Mouse (Mus musculus): ENCODE results near the gene Ccdc142. TPM values are rescaled to one million over a fixed set of nuclear protein-coding genes. Genes with fewer than 3 reads are reported as not detected.

Gene Ccdc142
- polyA plus RNA-seq, 1 experiment from 2014 or later, result 3.8 TPM

GRCm38 (mm10) chr6:83118825-83119733 is 17.7 kb downstream of the Ccdc142 start:
- no peak for ATAC-seq (ENCODE audit: insufficient number of reproducible peaks, insufficient read depth, low FRiP score, low TSS enrichment, low read depth)
- Histone ChIP-seq H3K4me3 (replicated peaks) (peak overlapping the region; percentile 61; the same call in 1 of the 2 replicates), H3K27me3 (no peaks in the 10 kb centered on the region), H3K9me3 (no peaks in the 10 kb centered on the region), H3K27ac (0 out of 2 replicates have a peak overlapping the region, but pooled peaks have one; percentile 17), H3K36me3 (peaks cover 44% of the 10 kb centered on the region), H3K9ac (replicated peaks) (no peak overlapping the region), H3K4me1 (replicated peaks) (peaks cover 52% of the 10 kb centered on the region), H3K4me2 (peak overlapping the region; percentile 85; the same call in 1 of the 2 replicates)
- 89% methylated on average over 14 of the region's 14 CpGs for WGBS

DNA sequence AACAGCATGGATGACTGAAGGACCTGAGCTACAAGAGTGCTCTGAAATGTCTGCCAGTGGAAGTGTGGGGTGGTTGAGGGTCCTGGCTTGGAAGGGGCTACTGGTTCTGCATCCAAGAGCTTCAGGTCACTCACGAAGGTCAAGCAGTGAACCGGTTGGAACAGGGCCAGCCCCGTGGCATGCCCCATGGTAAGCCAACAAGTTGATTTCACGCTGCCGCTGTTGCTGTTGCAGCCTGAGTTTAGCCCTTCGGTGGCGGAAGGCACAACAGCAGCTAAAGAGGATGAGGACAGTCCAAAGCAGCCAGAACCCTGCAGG is 18.3 kb downstream of the Ccdc142 start:
- peak overlapping the region; percentile 61 for H3K4me3 ChIP-seq (replicated peaks)

DNA sequence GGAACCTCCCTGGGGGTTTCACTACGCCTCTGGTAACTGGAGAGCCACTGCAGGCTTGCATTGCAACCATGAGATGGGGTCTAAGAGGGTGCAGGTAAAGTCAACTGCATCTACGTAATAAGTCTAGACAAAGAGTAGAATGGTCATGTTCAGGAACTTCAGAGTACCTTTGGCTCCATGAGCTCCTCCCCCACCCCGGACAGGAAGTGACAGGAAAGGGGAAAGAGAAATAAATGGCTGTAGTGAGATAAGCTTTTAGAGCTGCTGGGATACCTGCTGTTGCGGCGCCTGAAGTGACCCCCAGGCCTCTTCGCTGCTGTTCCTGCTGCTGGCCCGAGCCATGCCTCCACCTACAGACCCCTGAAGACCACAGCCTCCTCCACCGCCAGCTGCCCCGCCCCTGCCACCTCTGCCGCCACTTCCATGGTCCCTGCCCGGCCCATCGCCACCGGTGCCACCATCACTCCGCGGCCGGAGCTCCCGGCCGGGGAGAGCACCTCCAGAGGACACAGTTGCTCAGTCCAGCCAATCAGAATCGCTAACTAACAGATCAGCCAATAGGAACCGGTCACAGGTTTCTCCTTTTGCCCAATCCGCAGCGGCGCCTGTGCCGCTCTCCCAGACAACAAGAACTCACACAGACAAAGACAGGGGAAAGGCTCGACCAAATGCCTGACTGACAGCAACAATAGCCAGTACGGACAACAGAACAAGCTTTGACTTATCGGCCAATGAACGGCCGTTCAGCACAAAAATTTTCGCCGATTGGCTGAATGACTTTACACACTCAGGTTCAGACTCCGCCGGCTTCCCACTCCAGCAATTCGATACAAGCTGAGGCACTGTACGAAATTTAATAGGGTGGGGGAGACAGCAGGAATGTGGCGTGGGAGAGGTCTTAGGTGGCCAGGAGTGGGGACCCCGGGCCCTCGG is 19.8 kb downstream of the Ccdc142 start, which contains the start of gene Wbp1:
Gene Wbp1, minus strand, starts transcription at position 630 of the 933 bp plus-strand sequence.
- peaks cover 44% of the 10 kb centered on the region for H3K36me3 ChIP-seq
- peak within 1 kb of the TSS; percentile 95 for H3K9ac ChIP-seq (replicated peaks)
- H3K27ac ChIP-seq, result peak within 1 kb of the TSS; percentile 99
- no peaks in the 10 kb centered on the region for H3K27me3 ChIP-seq
- peak within 1 kb of the TSS; percentile 61 for H3K4me3 ChIP-seq (replicated peaks)
- peak within 1 kb of the TSS; percentile 94 for H3K4me2 ChIP-seq
- WGBS, result under 1% methylated on average over 38 of the region's 38 CpGs
- H3K4me1 ChIP-seq (replicated peaks), result peaks cover 51% of the 10 kb centered on the region
- ATAC-seq (ENCODE audit: insufficient number of reproducible peaks, insufficient read depth, low FRiP score, low TSS enrichment, low read depth), result peak; percentile 96
- no peaks in the 10 kb centered on the region for H3K9me3 ChIP-seq

More for the DNA sequence above, 18.3 kb downstream of the Ccdc142 start:
- H3K9ac ChIP-seq (replicated peaks), result peak overlapping the region; percentile 89
- no peaks in the 10 kb centered on the region for H3K9me3 ChIP-seq
- no peak for ATAC-seq (ENCODE audit: insufficient number of reproducible peaks, insufficient read depth, low FRiP score, low TSS enrichment, low read depth)
- peak overlapping the region; percentile 85 for H3K4me2 ChIP-seq
- no peaks in the 10 kb centered on the region for H3K27me3 ChIP-seq
- WGBS, result 78% methylated on average over 7 of the region's 7 CpGs
- H3K36me3 ChIP-seq, result peaks cover 44% of the 10 kb centered on the region
- peak overlapping the region; percentile 17; the same call in 1 of the 2 replicates for H3K27ac ChIP-seq
- peaks cover 52% of the 10 kb centered on the region for H3K4me1 ChIP-seq (replicated peaks)

DNA sequence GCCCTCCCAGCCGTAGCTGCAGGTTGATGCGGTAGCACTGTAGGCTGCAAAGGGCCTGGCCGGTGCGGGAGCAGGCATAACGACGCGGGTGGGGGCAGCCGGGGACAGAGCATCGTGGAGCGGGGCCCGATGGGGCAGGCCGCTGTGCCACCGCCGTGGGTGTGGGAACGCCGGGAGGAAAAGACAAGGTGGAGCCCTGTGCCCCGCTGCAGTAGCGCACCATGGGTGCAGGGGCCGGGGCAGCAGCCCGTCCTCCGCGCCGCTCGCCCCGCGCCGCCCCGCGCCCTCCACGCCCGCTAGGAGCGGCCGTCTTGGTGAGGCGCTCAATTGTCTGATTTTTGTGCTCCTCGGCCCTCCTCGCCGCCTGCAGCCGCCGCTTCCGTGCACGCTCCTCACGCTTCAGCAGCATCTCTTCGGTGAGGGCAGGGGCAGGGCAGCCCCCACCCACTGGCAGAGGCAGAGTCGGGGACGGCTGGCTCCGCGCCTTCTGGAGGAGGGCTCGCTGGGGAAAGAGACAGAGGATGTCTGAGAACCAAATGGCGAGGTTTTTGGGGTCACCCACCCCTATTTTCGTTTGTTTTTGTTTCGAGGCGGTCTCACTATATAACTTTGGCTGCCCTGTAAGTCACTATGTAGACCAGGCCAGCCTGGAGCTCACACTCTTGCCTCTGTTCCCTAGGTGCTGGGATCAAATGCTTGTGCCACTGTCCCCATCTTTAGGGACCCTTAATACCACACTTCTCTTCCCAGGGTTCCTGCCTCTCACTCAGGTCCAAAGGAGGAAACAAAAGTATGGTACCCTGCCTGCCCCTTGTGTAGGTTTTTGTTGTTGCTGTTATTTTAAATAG is 20.7 kb downstream of the Ccdc142 start:
- Histone ChIP-seq H3K36me3 (peaks cover 39% of the 10 kb centered on the region), H3K9me3 (no peaks in the 10 kb centered on the region), H3K4me3 (replicated peaks) (peak overlapping the region; percentile 61), H3K4me2 (peak overlapping the region; percentile 94), H3K4me1 (replicated peaks) (peaks cover 43% of the 10 kb centered on the region), H3K27me3 (no peaks in the 10 kb centered on the region), H3K27ac (peak overlapping the region; percentile 99), H3K9ac (replicated peaks) (peak overlapping the region; percentile 95)
- WGBS, result under 1% methylated on average over 52 of the region's 52 CpGs
- ATAC-seq (ENCODE audit: insufficient number of reproducible peaks, insufficient read depth, low FRiP score, low TSS enrichment, low read depth), result no peak; the same call in 1 of the 2 replicates

- Histone ChIP-seq H3K4me1 (replicated peaks) (peaks cover 43% of the 10 kb centered on the region), H3K4me2 (peak overlapping the region; percentile 94), H3K36me3 (peaks cover 30% of the 10 kb centered on the region), H3K9ac (replicated peaks) (peak overlapping the region; percentile 95), H3K27me3 (no peaks in the 10 kb centered on the region), H3K4me3 (replicated peaks) (peak overlapping the region; percentile 61), H3K27ac (peak overlapping the region; percentile 99; the same call in 1 of the 2 replicates), H3K9me3 (no peaks in the 10 kb centered on the region)
- 82% methylated on average over 5 of the region's 5 CpGs for WGBS
- ATAC-seq (ENCODE audit: insufficient number of reproducible peaks, insufficient read depth, low FRiP score, low TSS enrichment, low read depth), result no peak
These were observed 21.6 kb downstream of the Ccdc142 start for GRCm38 (mm10) chr6:83122961-83123360.

DNA sequence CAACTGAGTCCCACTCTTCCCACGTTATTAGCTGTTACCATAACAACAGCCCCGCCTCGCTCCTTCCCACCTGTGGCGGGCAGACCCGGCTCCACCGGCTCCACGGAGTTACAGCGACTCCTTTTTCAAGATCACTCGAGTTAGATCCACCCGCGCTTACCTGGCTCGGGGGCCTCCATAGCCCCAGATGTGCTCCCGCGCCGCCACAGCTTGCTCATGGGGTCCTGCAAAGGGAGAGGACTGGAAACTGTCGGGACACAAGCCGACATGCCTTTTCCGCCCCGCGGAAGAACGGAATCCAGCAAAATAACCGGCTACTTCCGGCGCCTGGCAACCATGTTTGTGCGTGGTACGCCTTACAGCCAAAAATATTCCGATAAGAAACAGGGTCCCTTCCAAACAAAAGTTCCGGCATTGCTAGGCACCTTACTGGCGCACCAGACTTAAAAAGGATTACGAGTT is 23.5 kb downstream of the Ccdc142 start:
- peaks cover 37% of the 10 kb centered on the region for H3K4me1 ChIP-seq (replicated peaks)
- H3K9me3 ChIP-seq, result no peaks in the 10 kb centered on the region
- no peaks in the 10 kb centered on the region for H3K27me3 ChIP-seq
- H3K27ac ChIP-seq, result peak overlapping the region; percentile 74
- H3K4me3 ChIP-seq (replicated peaks), result peak overlapping the region; percentile 64
- H3K9ac ChIP-seq (replicated peaks), result peak overlapping the region; percentile 61
- H3K36me3 ChIP-seq, result peaks cover 11% of the 10 kb centered on the region
- peak overlapping the region; percentile 94 for H3K4me2 ChIP-seq
- ATAC-seq (ENCODE audit: insufficient number of reproducible peaks, insufficient read depth, low FRiP score, low TSS enrichment, low read depth), result no peak
- under 1% methylated on average over 30 of the region's 30 CpGs for WGBS

DNA sequence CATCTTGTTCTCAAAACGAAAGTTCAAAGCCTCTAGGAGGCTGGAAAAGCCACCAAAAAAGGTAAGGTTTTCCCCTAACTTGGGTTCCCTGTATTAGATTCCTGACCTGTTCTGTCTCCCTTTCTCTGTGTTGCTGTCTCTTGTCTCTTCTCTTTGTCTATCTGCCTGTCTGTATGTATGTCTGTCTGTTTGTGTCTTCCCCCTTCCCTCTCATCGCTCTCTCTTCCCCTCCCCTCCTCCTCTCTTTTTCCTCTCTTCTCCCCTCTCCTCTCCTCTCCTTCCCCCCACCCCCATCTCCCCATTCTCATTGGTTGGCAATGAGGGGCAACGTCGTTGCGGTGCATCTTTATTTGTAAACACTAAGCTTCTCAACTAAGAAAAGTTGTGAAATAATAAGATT is 23.9 kb downstream of the Ccdc142 start, which contains the start of gene Ino80b:
Gene Ino80b, minus strand, starts transcription at position 101 of the 400 bp plus-strand sequence.
- H3K4me2 ChIP-seq, result peak within 1 kb of the TSS; percentile 94
- no peaks in the 10 kb centered on the region for H3K27me3 ChIP-seq
- H3K36me3 ChIP-seq, result 0 out of 2 replicates have a peak, but pooled peaks cover 10% of the 10 kb centered on the region
- WGBS, result 30% methylated on average over 5 of the region's 5 CpGs
- no peaks in the 10 kb centered on the region for H3K9me3 ChIP-seq
- peak within 1 kb of the TSS; percentile 61 for H3K9ac ChIP-seq (replicated peaks)
- H3K27ac ChIP-seq, result peak within 1 kb of the TSS; percentile 74
- ATAC-seq (ENCODE audit: insufficient number of reproducible peaks, insufficient read depth, low FRiP score, low TSS enrichment, low read depth), result no peak
- peak within 1 kb of the TSS; percentile 64 for H3K4me3 ChIP-seq (replicated peaks)
- H3K4me1 ChIP-seq (replicated peaks), result peaks cover 32% of the 10 kb centered on the region

- Histone ChIP-seq H3K4me3 (replicated peaks) (no peak overlapping the region), H3K27ac (no peak overlapping the region), H3K9ac (replicated peaks) (no peak overlapping the region), H3K36me3 (0 out of 2 replicates have a peak, but pooled peaks cover 10% of the 10 kb centered on the region), H3K27me3 (no peaks in the 10 kb centered on the region), H3K9me3 (no peaks in the 10 kb centered on the region), H3K4me1 (replicated peaks) (peaks cover 26% of the 10 kb centered on the region), H3K4me2 (no peak overlapping the region)
- 93% methylated on average over 5 of the region's 5 CpGs for WGBS
- no peak for ATAC-seq (ENCODE audit: insufficient number of reproducible peaks, insufficient read depth, low FRiP score, low TSS enrichment, low read depth)
These were observed 26.0 kb downstream of the Ccdc142 start for GRCm38 (mm10) chr6:83127419-83127818.

GRCm38 (mm10) chr6:83131469-83132034 is 30.2 kb downstream of the Ccdc142 start:
- no peak for ATAC-seq (ENCODE audit: insufficient number of reproducible peaks, insufficient read depth, low FRiP score, low TSS enrichment, low read depth)
- peaks cover 17% of the 10 kb centered on the region for H3K4me1 ChIP-seq (replicated peaks)
- H3K36me3 ChIP-seq, result no peaks in the 10 kb centered on the region
- H3K4me2 ChIP-seq, result no peak overlapping the region
- no peak overlapping the region for H3K9ac ChIP-seq (replicated peaks)
- H3K27ac ChIP-seq, result no peak overlapping the region
- H3K4me3 ChIP-seq (replicated peaks), result no peak overlapping the region
- H3K9me3 ChIP-seq, result no peaks in the 10 kb centered on the region
- 77% methylated on average over 6 of the region's 6 CpGs for WGBS
- H3K27me3 ChIP-seq, result no peaks in the 10 kb centered on the region

Measured in limb, embryonic 12.5 days (tissue).